Mouse (Mus musculus): ENCODE measurements around the gene Gstz1.
"Not testable (repeated sequence)": the region's sequence is repeated elsewhere in the genome, so short reads cannot be mapped to it uniquely, and the experiment has no call there.

Gene Gstz1

DNA sequence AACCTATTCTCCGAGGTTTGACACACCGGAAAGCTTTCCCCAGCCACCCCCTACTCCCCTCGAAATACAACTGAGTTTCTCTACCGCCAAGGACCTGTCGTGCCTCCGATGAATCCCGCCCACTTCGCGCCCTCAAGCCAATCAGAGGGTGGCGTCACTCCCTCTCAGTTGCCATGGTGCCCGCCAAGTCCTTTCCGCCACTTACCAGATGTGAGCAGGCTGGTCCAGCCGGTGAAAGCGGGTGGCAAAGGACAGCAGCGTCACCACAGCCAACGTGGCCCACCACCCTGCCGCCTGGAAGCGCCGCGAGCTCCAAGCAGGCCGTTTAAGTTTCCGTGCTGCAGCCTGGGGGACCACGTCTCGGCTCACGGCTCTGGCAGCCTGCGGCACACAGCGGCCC is at the start of gene Gstz1:
Gstz1 (plus strand) TSS at position 200 of the 400 bp plus-strand sequence.
- peak; percentile 85 for DNase-seq (ENCODE audit: low spot score)

DNA sequence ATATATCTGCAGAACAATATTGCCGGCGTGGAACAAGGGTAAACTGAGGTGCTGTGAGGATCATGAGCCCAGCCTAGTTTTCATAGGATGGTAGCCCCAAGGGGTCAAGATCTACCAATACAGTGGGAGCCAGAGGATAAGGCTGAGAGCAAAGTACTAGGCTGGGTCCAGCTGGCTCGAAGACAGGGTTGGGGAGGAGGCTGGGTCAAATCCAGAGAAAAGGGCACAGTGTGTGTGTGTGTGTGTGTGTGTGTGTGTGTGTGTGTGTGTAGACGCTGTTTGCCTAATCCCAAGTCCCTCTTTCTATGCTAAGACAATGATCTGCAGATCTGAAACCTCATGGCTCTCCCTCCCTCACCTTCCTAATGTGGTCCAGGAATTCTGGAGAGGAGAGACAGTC is 46.6 kb upstream of the Gstz1 start:
- DNase-seq (ENCODE audit: low spot score) = no peak

GRCm38 (mm10) chr12:87102165-87102631 is 44.8 kb upstream of the Gstz1 start, which contains the start of gene Ngb:
Gene Ngb (minus strand): TSS chr12:87102539.
- DNase-seq (ENCODE audit: low spot score) = no peak

DNA sequence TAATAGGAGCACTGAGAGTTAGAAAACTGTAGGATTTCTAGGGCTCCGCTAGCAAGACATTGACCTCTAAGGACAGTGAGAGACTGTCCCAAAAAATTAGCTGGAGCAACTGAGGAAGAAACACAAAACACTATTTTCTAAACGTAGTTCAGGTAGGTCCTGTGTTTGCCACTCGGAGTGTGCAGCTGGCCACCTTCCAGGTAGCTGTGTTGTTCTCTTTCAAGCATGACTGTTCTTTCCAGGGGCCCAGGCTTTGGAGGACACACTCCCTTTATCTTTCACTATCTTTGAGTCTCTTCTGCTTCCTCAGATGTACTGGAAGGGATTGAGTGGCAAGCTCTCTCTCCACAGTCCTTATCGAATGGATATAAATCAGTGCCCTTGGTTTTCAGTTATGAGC is 43.5 kb upstream of the Gstz1 start:
- DNase-seq (ENCODE audit: low spot score) = no peak

DNA sequence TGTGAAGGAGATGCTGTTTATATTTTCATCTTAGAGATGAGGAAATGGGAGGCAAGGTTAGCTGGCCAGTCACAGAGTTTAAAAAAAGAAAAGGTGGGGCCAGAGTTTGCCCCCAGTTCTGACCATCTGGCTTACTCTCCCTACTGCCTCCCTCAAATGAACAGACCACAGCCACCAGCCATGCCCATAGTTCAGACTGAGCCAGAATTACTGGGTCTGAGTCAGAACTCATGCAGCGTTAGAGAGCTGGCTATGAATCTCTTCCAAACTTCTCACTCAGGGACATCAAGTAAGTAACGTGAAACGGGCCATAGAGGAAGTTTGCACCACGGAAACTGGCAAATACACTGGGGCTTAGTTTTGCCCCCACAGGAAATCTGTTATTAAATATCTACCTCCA is 42.2 kb upstream of the Gstz1 start:
- no peak for DNase-seq (ENCODE audit: low spot score)

GRCm38 (mm10) chr12:87107357-87107977 is 39.5 kb upstream of the Gstz1 start:
- DNase-seq (ENCODE audit: low spot score) = peak; percentile 14

DNA sequence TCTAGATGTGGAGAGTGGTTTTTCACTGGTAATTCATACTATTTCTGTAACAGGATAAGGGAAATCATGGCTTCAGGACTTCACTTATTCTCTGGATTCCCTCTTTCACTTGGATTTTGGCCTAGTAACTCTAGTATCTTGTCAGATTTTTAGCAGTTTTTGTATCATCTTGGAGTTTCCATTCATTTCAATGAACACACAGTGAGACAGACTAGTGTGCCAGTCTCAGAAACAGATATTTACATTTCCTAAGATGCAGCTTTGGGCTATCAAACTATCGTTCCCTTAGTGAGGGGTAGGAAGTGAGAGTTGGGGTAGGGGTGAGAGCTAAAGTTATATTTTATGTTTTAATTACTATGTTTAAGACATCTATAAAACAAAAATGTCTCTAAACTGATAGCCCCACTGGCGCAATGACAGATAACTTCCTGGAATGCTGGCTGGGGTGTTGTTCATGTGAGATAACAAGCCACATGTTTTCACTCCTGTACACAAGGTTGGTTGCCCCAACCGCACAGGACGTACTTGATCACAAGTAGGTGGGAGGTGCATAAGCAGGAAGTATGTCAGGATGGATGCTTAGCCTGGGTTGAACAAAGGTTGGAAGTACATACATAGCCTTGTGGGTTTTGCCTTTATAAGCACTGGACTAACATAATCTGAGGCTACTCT is 24.9 kb upstream of the Gstz1 start:
- no peak for DNase-seq (ENCODE audit: low spot score)

- no peak for DNase-seq (ENCODE audit: low spot score)
These were observed 19.7 kb upstream of the Gstz1 start for GRCm38 (mm10) chr12:87127256-87127655.

- DNase-seq (ENCODE audit: low spot score) = no peak
These were observed 16.7 kb upstream of the Gstz1 start for GRCm38 (mm10) chr12:87130224-87130623.

- no peak for DNase-seq (ENCODE audit: low spot score)
These were observed 15.8 kb upstream of the Gstz1 start for GRCm38 (mm10) chr12:87131181-87131580.

DNA sequence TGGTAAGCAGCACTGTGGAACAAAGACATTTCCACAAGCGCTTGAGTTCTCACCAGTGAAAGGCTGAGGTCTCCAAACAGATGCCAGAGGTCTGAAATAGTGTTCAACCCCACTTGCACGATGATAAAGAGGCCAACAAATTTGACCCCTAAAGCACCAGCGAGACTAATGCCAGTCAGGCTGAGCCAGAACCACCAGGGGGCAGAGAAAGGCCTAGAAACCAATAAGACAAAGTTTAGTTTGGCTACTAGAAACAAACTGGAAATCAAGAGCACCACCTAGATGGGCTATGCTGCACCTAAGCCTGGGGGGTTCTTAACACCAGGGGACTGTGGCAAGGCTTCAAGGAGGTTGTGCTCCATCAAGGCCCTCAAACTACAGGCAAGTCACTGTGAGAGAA is 15.3 kb upstream of the Gstz1 start:
- peak; percentile 32 for DNase-seq (ENCODE audit: low spot score)

GRCm38 (mm10) chr12:87132210-87132609 is 14.8 kb upstream of the Gstz1 start:
- no peak for DNase-seq (ENCODE audit: low spot score)

DNA sequence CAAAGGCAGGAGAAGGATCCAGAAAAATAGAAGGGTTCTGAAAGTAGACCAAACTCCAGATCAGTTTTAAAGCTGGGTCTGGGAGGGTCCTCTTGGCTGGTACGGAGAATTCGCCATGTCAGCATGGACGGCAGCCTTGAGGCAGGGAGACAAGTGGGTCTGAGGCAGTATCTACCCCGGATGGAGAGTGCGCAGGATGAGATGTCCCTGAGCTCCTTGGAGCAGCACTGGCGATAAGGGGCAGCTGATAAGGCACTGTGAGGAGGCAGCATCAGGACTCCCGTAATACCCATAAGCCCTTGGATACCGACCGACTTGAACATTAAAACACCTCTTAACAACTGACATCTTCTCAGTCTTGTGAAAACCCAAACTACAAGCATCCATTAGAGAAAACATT is 14.2 kb upstream of the Gstz1 start:
- no peak for DNase-seq (ENCODE audit: low spot score)

- DNase-seq (ENCODE audit: low spot score) = no peak
These were observed 9.3 kb upstream of the Gstz1 start for GRCm38 (mm10) chr12:87137439-87138341.

DNA sequence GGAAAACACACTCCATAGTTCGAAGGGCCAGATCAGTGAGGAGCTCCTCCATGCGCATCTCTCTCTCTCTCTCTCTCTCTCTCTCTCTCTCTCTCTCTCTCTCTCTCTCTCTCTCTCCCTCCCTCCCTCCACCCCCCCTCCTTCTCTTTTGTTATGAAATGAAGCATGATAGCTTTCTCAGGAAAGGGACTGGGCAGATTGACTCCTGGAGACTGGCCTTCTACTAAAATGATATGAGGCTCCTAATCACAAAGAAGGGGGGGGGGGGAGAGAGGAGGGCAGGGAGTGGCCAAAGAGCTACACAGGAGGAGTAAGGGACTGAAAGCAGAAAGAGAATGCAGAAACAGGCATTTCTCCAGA is 8.6 kb upstream of the Gstz1 start:
- DNase-seq (ENCODE audit: low spot score) = no peak

GRCm38 (mm10) chr12:87138768-87139167 is 8.2 kb upstream of the Gstz1 start:
- no peak for DNase-seq (ENCODE audit: low spot score)

DNA sequence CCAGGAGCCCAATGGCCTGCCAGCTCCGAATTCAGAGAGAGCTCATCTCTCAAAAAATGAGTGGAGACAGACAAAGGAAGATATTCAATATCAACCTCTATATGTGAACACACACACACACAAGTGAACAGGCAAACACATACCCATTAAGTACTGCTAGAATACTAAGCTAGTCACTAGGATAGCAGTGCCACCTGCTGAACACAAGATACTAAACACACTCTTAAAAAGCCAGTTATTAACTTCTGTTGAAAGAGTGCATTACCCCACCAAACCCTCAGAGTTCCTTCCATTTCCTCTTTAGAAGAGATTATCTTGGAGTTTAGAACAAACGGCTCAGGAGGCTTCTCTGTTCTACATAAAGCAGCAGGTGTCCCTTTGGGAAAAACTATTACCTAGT is 4.8 kb upstream of the Gstz1 start:
- DNase-seq (ENCODE audit: low spot score) = no peak

- peak; percentile 93 for DNase-seq (ENCODE audit: low spot score)
These were observed 577 bp downstream of the Gstz1 start, which contains the start of gene Pomt2 for GRCm38 (mm10) chr12:87147395-87148089. Gene Pomt2 (minus strand): TSS chr12:87147968.

DNA sequence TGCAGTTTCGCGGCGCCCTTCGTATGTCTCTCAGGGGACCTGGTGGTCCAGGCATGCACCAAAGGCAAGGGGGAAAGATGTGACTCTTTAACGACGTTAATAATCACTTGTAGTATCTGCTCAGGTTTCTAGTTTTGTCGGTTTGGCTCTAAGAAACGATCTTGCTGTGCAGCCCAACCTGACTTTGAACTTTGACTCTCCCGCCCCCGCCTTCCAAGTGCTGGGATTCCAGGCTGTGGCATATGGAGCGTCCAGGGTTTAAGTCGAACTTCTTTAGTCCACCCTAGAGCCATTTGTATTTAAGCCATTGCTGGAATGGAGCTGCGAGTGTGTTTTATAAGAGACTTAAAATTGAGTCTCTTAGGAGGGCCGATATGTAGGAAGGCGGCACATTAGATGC is 1.2 kb downstream of the Gstz1 start:
- DNase-seq (ENCODE audit: low spot score) = no peak

DNA sequence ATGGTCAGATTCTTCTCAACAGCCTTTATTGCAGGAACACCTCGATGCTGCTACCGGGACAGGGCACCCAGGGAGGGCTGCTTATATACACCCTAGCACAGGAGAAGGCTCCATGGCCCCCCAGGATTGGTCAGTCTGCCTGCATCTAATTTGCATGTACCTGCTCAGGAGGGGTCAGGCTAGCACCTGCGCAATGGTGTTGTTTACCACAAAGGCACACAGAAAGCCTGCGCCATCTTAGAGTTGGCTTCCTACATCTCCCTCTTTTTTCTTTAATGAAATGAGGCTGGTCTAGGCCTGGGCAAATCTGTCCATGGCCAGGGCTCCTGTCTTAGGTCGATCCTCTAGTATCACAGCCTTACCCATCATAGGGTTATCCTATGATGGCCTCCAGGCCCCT is 2.5 kb downstream of the Gstz1 start:
- no peak for DNase-seq (ENCODE audit: low spot score)

GRCm38 (mm10) chr12:87154448-87154847 is 7.5 kb downstream of the Gstz1 start:
- DNase-seq (ENCODE audit: low spot score) = not testable (repeated sequence)

- DNase-seq (ENCODE audit: low spot score) = no peak
These were observed 10.4 kb downstream of the Gstz1 start for GRCm38 (mm10) chr12:87157361-87157760.

Data from MN1 (cell line).